Mouse (Mus musculus) heart, postnatal 0 days (tissue): ENCODE data around the gene Galnt10. TPM values are rescaled to one million over a fixed set of nuclear protein-coding genes. Genes with fewer than 3 reads are reported as not detected.
A peak's percentile ranks its signal among the peaks of the same experiment; 100 is the strongest.

ENCODE experiments used
- ATAC-seq: fragments of 200-750 bp; cut with Nextera tagmentation; 2 replicates; pipeline ENCODE4 v1.8.0; 2017; ENCODE audit warnings: low read depth, moderate number of reproducible peaks, moderate library complexity; ENCODE audit not compliant: insufficient read depth
- DNase-seq: peaks from one replicate; pipeline ENCODE4 v3.0.0-alpha.2; 2016; ENCODE audit warnings: low spot score
- H3K27ac ChIP-seq: fragments of 300-500 bp; sonication (generic); 2 replicates; pipeline ENCODE4 v1.5.1; 2014; ENCODE audit warnings: low read depth, mild to moderate bottlenecking
- H3K27me3 ChIP-seq: fragments of 300-500 bp; sonication (generic); 2 replicates; pipeline ENCODE4 v1.6.1; 2014; ENCODE audit warnings: low read length, mixed read lengths; ENCODE audit not compliant: control insufficient read depth, insufficient read depth
- H3K36me3 ChIP-seq: fragments of 300-500 bp; sonication (generic); replicated peaks from 2 replicates; pipeline ENCODE4 v1.6.1; 2014; ENCODE audit warnings: low read length, mixed read lengths; ENCODE audit not compliant: control insufficient read depth, insufficient read depth
- H3K4me1 ChIP-seq: fragments of 300-500 bp; sonication (generic); 2 replicates; pipeline ENCODE4 v1.6.1; 2014; ENCODE audit warnings: antibody characterized with exemption; ENCODE audit not compliant: control insufficient read depth, insufficient read depth
- H3K4me2 ChIP-seq: fragments of 300-500 bp; sonication (generic); 2 replicates; pipeline ENCODE4 v1.6.1; 2014; ENCODE audit warnings: low read depth, mild to moderate bottlenecking, low read length, moderate library complexity
- H3K4me3 ChIP-seq: fragments of 300-500 bp; sonication (generic); 2 replicates; pipeline ENCODE4 v1.5.1; 2014; ENCODE audit warnings: low read depth, low read length
- H3K9ac ChIP-seq: fragments of 300-500 bp; sonication (generic); replicated peaks from 2 replicates; pipeline ENCODE4 v1.6.1; 2014; ENCODE audit warnings: low read depth, low read length, mixed read lengths
- H3K9me3 ChIP-seq: fragments of 300-500 bp; sonication (generic); replicated peaks from 2 replicates; pipeline ENCODE4 v1.6.1; 2016; ENCODE audit warnings: low read length; ENCODE audit not compliant: control insufficient read depth
- CTCF ChIP-seq: IDR thresholded peaks from 2 replicates; pipeline ENCODE4 v1.5.1; 2016; ENCODE audit warnings: antibody characterized with exemption, control low read depth, low read depth
- EP300 ChIP-seq: IDR thresholded peaks from 2 replicates; pipeline ENCODE4 v1.6.1; 2016; ENCODE audit warnings: antibody characterized with exemption, low read depth
- WGBS: fragments of 180-500 bp; shearing (Covaris S2); extraction: QIAGEN DNeasy Blood & Tissue Kit; methylation state at CpG from one replicate; pipeline ENCODE4 v1.1.7; 2014; 5-methylcytosine and 5-hydroxymethylcytosine counted together
- polyA plus RNA-seq: library from polyadenylated mRNA; unstranded; fragments of >200 nt; fragmentation: Nextera tagmentation; extraction: Ambion mirVana; gene quantifications from 2 replicates; pipeline ENCODE4 v1.2.1, GENCODE M21; 2015
- total RNA-seq: library from RNA; depleted of rRNA; stranded (reverse); fragments of >200 nt; gene quantifications from 2 replicates; pipeline ENCODE4 v1.2.3, GENCODE M21; 2014; ENCODE audit warnings: low replicate concordance

Gene Galnt10
- total and polyA plus RNA-seq, 2 experiments from 2014 or later = 3.4 to 4.3 TPM

DNA sequence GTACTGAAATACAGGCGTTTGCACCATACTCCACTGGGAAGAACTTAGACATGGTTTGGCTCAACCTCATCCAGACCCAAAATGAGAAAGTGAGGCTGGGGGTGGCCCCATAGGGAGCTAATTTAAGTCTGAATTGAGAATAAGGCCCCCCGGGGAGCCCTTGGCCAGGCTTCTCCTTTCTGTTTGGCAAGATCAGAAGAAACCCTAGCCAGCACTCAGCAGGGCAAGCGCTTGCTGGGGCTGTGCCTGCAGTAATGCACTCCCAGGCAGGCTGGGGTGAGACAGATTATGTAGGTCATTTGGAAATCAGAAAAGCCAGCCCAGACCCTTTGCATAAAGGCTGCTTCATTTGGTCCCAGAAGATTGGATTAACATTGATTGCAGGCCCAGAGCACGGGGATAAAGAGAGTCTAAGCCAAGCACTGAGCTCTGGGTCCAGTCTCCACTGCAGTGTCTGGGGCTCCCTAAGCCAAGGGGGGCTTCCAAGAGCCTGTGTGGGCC, 44.6 kb upstream of the Galnt10 start:
- DNase-seq (peak; percentile 17), ATAC-seq (no peak)
- TF ChIP-seq EP300 (no peak), CTCF (no peak)
- no peak overlapping the region for H3K27ac ChIP-seq
- H3K27me3 ChIP-seq = no peaks in the 10 kb centered on the region
- H3K9ac ChIP-seq = no peak overlapping the region
- no peak overlapping the region for H3K4me2 ChIP-seq
- peaks cover 15% of the 10 kb centered on the region; the same call in 1 of the 2 replicates for H3K4me1 ChIP-seq
- H3K36me3 ChIP-seq = no peaks in the 10 kb centered on the region
- 38% methylated on average over 4 of the region's 4 CpGs for WGBS
- H3K9me3 ChIP-seq = no peaks in the 10 kb centered on the region
- no peak overlapping the region for H3K4me3 ChIP-seq

DNA sequence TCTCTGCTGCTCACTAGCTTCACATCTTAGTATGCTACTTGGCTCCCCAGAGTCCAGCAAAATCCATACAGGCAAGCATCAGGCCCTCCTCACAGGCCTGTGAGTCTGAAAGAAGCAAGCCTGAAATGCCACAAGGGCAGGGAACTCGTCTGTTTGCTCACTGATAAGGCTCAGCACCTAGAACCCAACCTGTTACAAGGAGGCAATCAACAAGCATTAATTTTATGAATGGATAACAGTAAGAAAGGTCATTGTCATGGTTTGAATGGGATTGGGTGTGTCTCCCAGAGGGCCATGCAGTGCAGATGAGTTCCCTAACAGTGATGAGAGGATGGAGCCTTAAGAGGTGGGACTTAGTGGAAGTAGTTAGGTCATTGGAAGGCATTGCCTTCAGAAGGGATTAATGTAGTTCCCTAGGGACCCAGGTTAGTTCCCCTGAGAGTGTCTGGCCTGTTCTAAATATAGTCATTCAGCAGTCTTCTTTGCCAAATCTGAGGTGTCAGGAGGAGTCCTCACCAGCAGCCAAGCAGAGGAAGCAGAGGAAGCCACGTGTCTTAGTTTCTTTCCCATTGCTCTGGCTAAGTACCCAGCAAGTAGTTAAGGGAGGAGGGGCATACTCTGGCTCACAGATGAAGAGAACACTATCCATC, 43.3 kb upstream of the Galnt10 start:
- Histone ChIP-seq H3K4me3 (no peak overlapping the region), H3K27ac (no peak overlapping the region), H3K9me3 (no peaks in the 10 kb centered on the region), H3K4me1 (peaks cover 15% of the 10 kb centered on the region; the same call in 1 of the 2 replicates), H3K4me2 (no peak overlapping the region), H3K36me3 (no peaks in the 10 kb centered on the region), H3K9ac (no peak overlapping the region), H3K27me3 (no peaks in the 10 kb centered on the region)
- DNase-seq (peak; percentile 28), ATAC-seq (no peak; the same call in 1 of the 2 replicates)
- WGBS = 39% methylated on average over 2 of the region's 2 CpGs
- no peak for TF ChIP-seq CTCF
- no peak for TF ChIP-seq EP300

DNA sequence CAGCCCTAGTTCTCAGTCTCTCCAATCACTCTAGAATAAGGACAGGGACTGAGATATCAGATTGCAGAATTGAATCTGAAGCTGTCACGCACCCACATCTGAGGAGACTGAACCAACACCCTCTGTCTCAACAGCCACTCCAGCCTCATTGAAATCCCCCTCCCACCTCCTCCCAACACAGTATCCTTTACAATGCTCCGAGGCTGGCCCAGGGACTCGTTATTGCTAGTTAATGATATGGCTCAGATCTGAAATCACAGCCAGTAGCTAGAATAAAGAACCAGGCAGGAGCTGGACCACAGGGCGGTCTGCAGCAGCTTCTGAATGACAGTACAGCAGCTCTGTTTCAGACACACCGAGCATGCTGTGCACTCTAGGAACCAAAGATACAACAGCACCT, 40.2 kb upstream of the Galnt10 start:
- Histone ChIP-seq H3K9me3 (no peaks in the 10 kb centered on the region), H3K4me2 (no peak overlapping the region), H3K27ac (no peak overlapping the region), H3K9ac (no peak overlapping the region), H3K4me3 (no peak overlapping the region), H3K27me3 (no peaks in the 10 kb centered on the region), H3K4me1 (peaks cover 10% of the 10 kb centered on the region; the same call in 1 of the 2 replicates), H3K36me3 (no peaks in the 10 kb centered on the region)
- WGBS = 63% methylated on average over 5 of the region's 5 CpGs
- DNase-seq (no peak), ATAC-seq (no peak)
- TF ChIP-seq EP300 (no peak), CTCF (no peak)

DNA sequence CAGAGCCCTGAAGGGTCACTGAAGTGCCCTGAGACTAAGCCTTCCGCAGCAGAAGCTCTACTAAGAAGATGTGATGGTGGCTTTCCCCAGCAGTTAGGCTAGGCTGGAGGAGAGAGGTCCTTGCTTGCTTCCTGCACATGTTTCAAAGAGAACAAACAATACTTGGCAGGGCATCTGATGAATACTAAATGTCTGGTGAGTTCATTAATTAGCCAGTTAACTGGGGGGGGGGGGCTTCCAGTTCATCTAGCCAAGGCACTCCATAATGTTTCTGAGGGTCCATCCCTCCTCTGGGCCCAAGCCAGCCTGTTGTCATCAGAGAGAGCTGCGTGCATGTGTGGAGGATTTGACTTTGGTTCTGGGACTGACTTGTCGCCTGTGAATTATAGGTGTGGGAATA, 39.6 kb upstream of the Galnt10 start:
- no peak for ATAC-seq
- no peaks in the 10 kb centered on the region for H3K36me3 ChIP-seq
- H3K27me3 ChIP-seq = no peaks in the 10 kb centered on the region
- no peak for DNase-seq
- no peak overlapping the region for H3K4me3 ChIP-seq
- WGBS = 76% methylated on average over 3 of the region's 3 CpGs
- no peak overlapping the region for H3K27ac ChIP-seq
- no peak for TF ChIP-seq EP300
- TF ChIP-seq CTCF = no peak
- H3K4me2 ChIP-seq = no peak overlapping the region
- H3K4me1 ChIP-seq = 0 out of 2 replicates have a peak, but pooled peaks cover 4% of the 10 kb centered on the region
- H3K9ac ChIP-seq = no peak overlapping the region
- no peaks in the 10 kb centered on the region for H3K9me3 ChIP-seq

DNA sequence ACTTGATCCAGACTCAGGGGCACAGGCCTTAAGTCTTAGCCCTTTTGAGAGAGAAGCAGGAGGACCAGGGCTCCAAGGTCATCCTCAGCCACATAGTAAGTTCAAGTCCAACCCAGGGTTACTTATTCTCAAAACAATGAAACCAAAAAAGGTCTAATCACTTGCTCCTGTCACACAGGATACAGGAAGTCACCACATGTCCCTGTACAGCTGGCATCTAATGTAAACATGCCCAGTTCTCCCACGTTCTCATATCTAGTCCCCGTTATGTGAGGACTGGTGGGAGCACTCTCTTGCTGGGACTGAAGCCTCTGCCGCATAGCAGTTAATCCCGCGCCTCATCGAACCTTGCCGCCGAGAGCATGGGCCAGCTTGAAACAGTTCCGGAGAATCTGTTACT, 30.7 kb upstream of the Galnt10 start:
- Histone ChIP-seq H3K4me3 (no peak overlapping the region), H3K27ac (no peak overlapping the region), H3K36me3 (no peaks in the 10 kb centered on the region), H3K4me2 (no peak overlapping the region), H3K27me3 (no peaks in the 10 kb centered on the region), H3K9ac (no peak overlapping the region), H3K9me3 (no peaks in the 10 kb centered on the region), H3K4me1 (no peaks in the 10 kb centered on the region)
- DNase-seq = no peak
- no peak for TF ChIP-seq EP300
- TF ChIP-seq CTCF = no peak
- 83% methylated on average over 9 of the region's 9 CpGs for WGBS
- ATAC-seq = no peak

DNA sequence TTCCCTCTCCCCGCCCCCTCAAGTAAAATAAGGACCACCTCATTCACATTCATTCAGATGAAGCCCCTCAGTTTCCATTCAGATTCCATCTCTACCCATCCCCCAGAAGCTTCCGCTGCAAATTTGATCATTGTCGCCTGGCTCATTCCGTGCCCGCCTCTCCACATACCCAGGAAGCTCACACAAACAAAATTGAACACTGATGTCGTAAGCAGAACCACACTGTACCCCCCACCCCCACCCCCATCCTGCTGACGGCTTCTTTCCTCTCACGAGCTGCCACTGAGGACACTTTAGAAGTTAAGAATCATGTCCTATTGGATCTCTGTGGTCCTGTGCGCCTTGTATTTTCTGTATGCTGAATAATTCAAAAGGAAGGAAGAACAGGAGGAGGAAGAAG, 30.0 kb upstream of the Galnt10 start:
- no peak for ATAC-seq
- WGBS = 65% methylated on average over 9 of the region's 9 CpGs
- no peak overlapping the region for H3K27ac ChIP-seq

More for the DNA sequence above, 30.0 kb upstream of the Galnt10 start:
- no peak for DNase-seq
- no peaks in the 10 kb centered on the region for H3K27me3 ChIP-seq
- no peak overlapping the region for H3K4me3 ChIP-seq
- H3K9ac ChIP-seq = no peak overlapping the region
- no peaks in the 10 kb centered on the region for H3K9me3 ChIP-seq
- H3K4me1 ChIP-seq = no peaks in the 10 kb centered on the region
- no peaks in the 10 kb centered on the region for H3K36me3 ChIP-seq
- TF ChIP-seq EP300 (no peak), CTCF (no peak)
- no peak overlapping the region for H3K4me2 ChIP-seq
